Mouse (Mus musculus): ENCODE measurements at regions not wholly inside any gene's neighbourhood (a gene's known extent, or its start where the extent isn't known, plus 50 kb on each side); places are given as distances from the start of the nearest gene placed in this dataset.

DNA sequence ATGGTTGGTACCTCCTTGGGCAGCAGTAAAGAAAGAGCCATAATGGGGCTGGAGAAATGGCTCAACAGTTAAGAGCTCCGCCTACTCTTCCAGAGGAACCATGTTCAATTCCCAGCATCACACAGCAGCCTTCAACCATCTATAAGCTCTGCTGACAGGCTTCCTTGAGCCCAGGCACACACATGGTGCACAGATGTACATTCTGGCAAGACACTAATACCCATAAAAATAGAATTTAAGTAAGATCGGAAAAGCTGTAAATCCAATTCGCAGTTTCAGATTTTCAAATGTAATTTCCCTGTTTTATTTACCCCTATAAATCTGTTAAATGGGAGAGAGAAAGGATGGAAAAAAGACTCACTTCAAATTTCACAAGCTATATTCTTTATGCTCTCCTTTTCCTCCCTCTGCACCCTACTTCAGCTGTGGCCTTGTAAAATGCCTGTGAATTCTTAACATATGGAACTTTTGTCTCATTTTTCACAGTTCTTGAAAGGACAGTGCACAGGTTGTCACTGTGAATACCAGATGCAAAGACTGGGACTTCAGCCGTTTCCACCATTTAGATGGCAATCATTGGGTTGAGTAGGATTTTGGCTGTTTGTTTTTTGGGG, 58.5 kb upstream of the Ccdc90b start:
- Histone ChIP-seq H3K27ac (replicated peaks; ENCODE audit: low read depth, low read length) (no peak overlapping the region), H3K9me3 (ENCODE audit: control insufficient read depth, low read length) (no peaks in the 10 kb centered on the region), H3K4me2 (replicated peaks; ENCODE audit: low read depth, low read length, severe bottlenecking) (no peak overlapping the region), H3K4me1 (ENCODE audit: control insufficient read depth, insufficient read depth, low read length) (no peaks in the 10 kb centered on the region), H3K4me3 (replicated peaks; ENCODE audit: low read length) (no peak overlapping the region), H3K9ac (ENCODE audit: low read depth, low read length, severe bottlenecking) (no peak overlapping the region), H3K36me3 (ENCODE audit: control insufficient read depth, insufficient read depth, low read length) (no peaks in the 10 kb centered on the region), H3K27me3 (ENCODE audit: control insufficient read depth, insufficient read depth, low read length) (no peaks in the 10 kb centered on the region; the same call in 1 of the 2 replicates)
- DNase-seq (ENCODE audit: low spot score) = peak; percentile 66
- TF ChIP-seq POLR2A (IDR thresholded peaks at IDR 0.05; ENCODE audit: borderline replicate concordance, extremely low read depth, insufficient read depth, insufficient read length) = no peak
- WGBS = 34% methylated on average over 4 of the region's 4 CpGs
- peak; percentile 78 for ATAC-seq (ENCODE audit: low FRiP score, low read depth)

DNA sequence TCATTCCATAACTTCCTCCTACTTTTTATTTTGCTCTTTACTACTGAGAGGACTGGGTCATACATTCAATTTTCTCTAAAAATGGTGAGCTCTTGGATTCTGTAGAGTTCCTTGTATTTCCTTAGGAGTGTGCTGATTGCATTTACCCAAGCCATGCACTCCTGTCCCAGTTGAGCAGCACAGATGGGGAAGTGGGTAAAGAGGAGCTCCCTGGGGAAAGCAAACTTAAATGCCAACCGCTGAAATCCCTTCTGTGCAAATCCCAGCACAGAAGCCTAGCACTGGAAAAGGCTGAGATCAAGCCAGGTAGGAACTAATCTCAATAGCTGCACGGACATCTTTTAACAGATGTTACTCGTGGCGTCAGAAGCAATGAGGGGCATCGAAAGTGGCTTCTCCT, 54.6 kb upstream of the Ccdc90b start:
- no peak for TF ChIP-seq POLR2A (IDR thresholded peaks at IDR 0.05; ENCODE audit: borderline replicate concordance, extremely low read depth, insufficient read depth, insufficient read length)
- ATAC-seq (ENCODE audit: low FRiP score, low read depth) (no peak), DNase-seq (ENCODE audit: low spot score) (no peak)
- no peaks in the 10 kb centered on the region for H3K27me3 ChIP-seq (ENCODE audit: control insufficient read depth, insufficient read depth, low read length)
- no peak overlapping the region for H3K9ac ChIP-seq (ENCODE audit: low read depth, low read length, severe bottlenecking)
- H3K4me1 ChIP-seq (ENCODE audit: control insufficient read depth, insufficient read depth, low read length) = no peaks in the 10 kb centered on the region
- no peak overlapping the region for H3K4me2 ChIP-seq (replicated peaks; ENCODE audit: low read depth, low read length, severe bottlenecking)
- no peaks in the 10 kb centered on the region for H3K9me3 ChIP-seq (ENCODE audit: control insufficient read depth, low read length)
- no peak overlapping the region for H3K4me3 ChIP-seq (replicated peaks; ENCODE audit: low read length)
- no peak overlapping the region for H3K27ac ChIP-seq (replicated peaks; ENCODE audit: low read depth, low read length)
- WGBS = 47% methylated on average over 5 of the region's 5 CpGs
- H3K36me3 ChIP-seq (ENCODE audit: control insufficient read depth, insufficient read depth, low read length) = no peaks in the 10 kb centered on the region

GRCm38 (mm10) chr7:92509090-92509489, 51.9 kb upstream of the Ccdc90b start:
- peak; percentile 55; the same call in 1 of the 2 replicates for ATAC-seq (ENCODE audit: low FRiP score, low read depth)
- no peak overlapping the region for H3K27ac ChIP-seq (replicated peaks; ENCODE audit: low read depth, low read length)
- peak; percentile 45 for DNase-seq (ENCODE audit: low spot score)
- H3K4me1 ChIP-seq (ENCODE audit: control insufficient read depth, insufficient read depth, low read length) = no peaks in the 10 kb centered on the region
- H3K4me2 ChIP-seq (replicated peaks; ENCODE audit: low read depth, low read length, severe bottlenecking) = no peak overlapping the region
- WGBS = 68% methylated on average over 6 of the region's 6 CpGs
- no peak overlapping the region for H3K4me3 ChIP-seq (replicated peaks; ENCODE audit: low read length)
- no peak overlapping the region for H3K9ac ChIP-seq (ENCODE audit: low read depth, low read length, severe bottlenecking)
- no peak for TF ChIP-seq POLR2A (IDR thresholded peaks at IDR 0.05; ENCODE audit: borderline replicate concordance, extremely low read depth, insufficient read depth, insufficient read length)
- no peaks in the 10 kb centered on the region for H3K27me3 ChIP-seq (ENCODE audit: control insufficient read depth, insufficient read depth, low read length)
- no peaks in the 10 kb centered on the region for H3K36me3 ChIP-seq (ENCODE audit: control insufficient read depth, insufficient read depth, low read length)
- H3K9me3 ChIP-seq (ENCODE audit: control insufficient read depth, low read length) = no peaks in the 10 kb centered on the region

All from limb, embryonic 14.5 days (tissue).